Mouse (Mus musculus) liver, postnatal 0 days (tissue): Measurements from ENCODE around the gene Stx8.

Experiments used
- CTCF ChIP-seq: sonication (generic); IDR thresholded peaks from 2 replicates; pipeline ENCODE4 v1.5.1; 2016; ENCODE audit warnings: antibody characterized with exemption, low read depth
- EP300 ChIP-seq: IDR thresholded peaks from 2 replicates; pipeline ENCODE4 v1.6.1; 2016; ENCODE audit warnings: antibody characterized with exemption, low read depth, mild to moderate bottlenecking

DNA sequence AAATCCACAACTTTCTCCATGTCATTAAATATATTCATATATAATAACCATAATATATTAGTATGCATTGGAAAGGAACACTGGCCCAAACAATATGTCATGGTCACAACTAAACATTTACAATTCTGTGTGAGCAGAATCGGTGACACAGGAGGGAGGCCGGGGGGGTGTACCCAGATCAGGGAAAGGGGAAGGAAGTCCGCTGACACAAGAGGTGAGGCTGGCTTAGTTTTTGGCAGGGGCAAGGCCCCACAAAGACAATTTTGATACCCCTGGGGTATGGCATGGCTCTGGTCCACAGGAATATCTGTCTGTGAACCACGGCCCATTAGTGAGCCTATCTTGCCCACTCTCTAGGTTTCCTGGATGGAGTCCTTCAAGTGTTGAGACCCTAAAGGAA, 243.5 kb downstream of the Stx8 start:
- no peak for TF ChIP-seq EP300
- no peak for TF ChIP-seq CTCF
